Mouse (Mus musculus) limb, embryonic 13.5 days (tissue): ENCODE data around the gene Nfkbil1. TPM values are rescaled to one million over a fixed set of nuclear protein-coding genes. Genes with fewer than 3 reads are reported as not detected.
A peak's percentile ranks its signal among the peaks of the same experiment; 100 is the strongest.

Experiments used
- ATAC-seq: fragments of 200-750 bp; cut with Nextera tagmentation; 2 replicates; pipeline ENCODE4 v1.8.0; 2017; ENCODE audit warnings: low read depth, moderate number of reproducible peaks, moderate TSS enrichment; ENCODE audit not compliant: low FRiP score
- H3K27ac ChIP-seq: fragments of 300-500 bp; sonication (generic); 2 replicates; pipeline ENCODE4 v1.5.1; 2015; ENCODE audit warnings: inconsistent platforms, mild to moderate bottlenecking, moderate library complexity
- H3K27me3 ChIP-seq: fragments of 300-500 bp; sonication (generic); 2 replicates; pipeline ENCODE4 v1.6.1; 2015; ENCODE audit warnings: mild to moderate bottlenecking, inconsistent platforms
- H3K36me3 ChIP-seq: fragments of 300-500 bp; sonication (generic); 2 replicates; pipeline ENCODE4 v1.6.1; 2015; ENCODE audit warnings: inconsistent platforms, mild to moderate bottlenecking, moderate library complexity
- H3K4me1 ChIP-seq: fragments of 300-500 bp; sonication (generic); 2 replicates; pipeline ENCODE4 v1.6.1; 2015; ENCODE audit warnings: inconsistent platforms
- H3K4me2 ChIP-seq: fragments of 300-500 bp; sonication (generic); replicated peaks from 2 replicates; pipeline ENCODE4 v1.6.1; 2015; ENCODE audit warnings: inconsistent platforms, mild to moderate bottlenecking, moderate library complexity
- H3K4me3 ChIP-seq: fragments of 300-500 bp; sonication (generic); 2 replicates; pipeline ENCODE4 v1.5.1; 2015; ENCODE audit warnings: moderate library complexity, mild to moderate bottlenecking, inconsistent platforms
- H3K9ac ChIP-seq: fragments of 300-500 bp; sonication (generic); 2 replicates; pipeline ENCODE4 v1.6.1; 2015; ENCODE audit warnings: mild to moderate bottlenecking, inconsistent platforms
- H3K9me3 ChIP-seq: fragments of 300-500 bp; sonication (generic); 2 replicates; pipeline ENCODE4 v1.6.1; 2016; ENCODE audit warnings: inconsistent platforms
- WGBS: fragments of 180-500 bp; shearing (Covaris S2); methylation state at CpG from one replicate; pipeline ENCODE4 v1.1.7; 2015; 5-methylcytosine and 5-hydroxymethylcytosine counted together
- polyA plus RNA-seq: library from polyadenylated mRNA; unstranded; fragments of >200 nt; fragmentation: Nextera tagmentation; extraction: Ambion mirVana; gene quantifications from 2 replicates; pipeline ENCODE4 v1.2.1, GENCODE M21; 2015

Nfkbil1 gene
- polyA plus RNA-seq, 1 experiment from 2014 or later = 12.2 TPM

GRCm38 (mm10) chr17:35194844-35195630, 40.6 kb downstream of the Nfkbil1 start:
- H3K9me3 ChIP-seq = no peaks in the 10 kb centered on the region
- H3K4me3 ChIP-seq = peak overlapping the region; percentile 47
- peaks cover 61% of the 10 kb centered on the region for H3K27me3 ChIP-seq
- no peaks in the 10 kb centered on the region for H3K36me3 ChIP-seq
- WGBS = 40% methylated on average over 19 of the region's 19 CpGs
- H3K4me1 ChIP-seq = peaks cover 15% of the 10 kb centered on the region
- no peak overlapping the region for H3K27ac ChIP-seq
- peak overlapping the region; percentile 79 for H3K4me2 ChIP-seq
- H3K9ac ChIP-seq = peak overlapping the region; percentile 64
- ATAC-seq = no peak

GRCm38 (mm10) chr17:35193881-35194843, 41.4 kb downstream of the Nfkbil1 start, which contains the start of gene Ltb:
Ltb (plus strand) TSS chr17:35194439.
- ATAC-seq = no peak
- Histone ChIP-seq H3K4me3 (peak within 1 kb of the TSS; percentile 47), H3K4me1 (peaks cover 15% of the 10 kb centered on the region), H3K4me2 (peak within 1 kb of the TSS; percentile 79), H3K9me3 (no peaks in the 10 kb centered on the region), H3K27me3 (peaks cover 55% of the 10 kb centered on the region), H3K9ac (peak within 1 kb of the TSS; percentile 43; the same call in 1 of the 2 replicates), H3K36me3 (no peaks in the 10 kb centered on the region), H3K27ac (no peak within 1 kb of the TSS)
- 50% methylated on average over 24 of the region's 28 CpGs for WGBS

- Histone ChIP-seq H3K4me3 (no peak overlapping the region), H3K4me1 (peaks cover 15% of the 10 kb centered on the region), H3K36me3 (no peaks in the 10 kb centered on the region), H3K27ac (no peak overlapping the region), H3K9me3 (no peaks in the 10 kb centered on the region), H3K9ac (no peak overlapping the region), H3K27me3 (peaks cover 44% of the 10 kb centered on the region), H3K4me2 (no peak overlapping the region)
- WGBS = 84% methylated on average over 5 of the region's 5 CpGs
- ATAC-seq = no peak
Observed at GRCm38 (mm10) chr17:35192924-35193323, 42.7 kb downstream of the Nfkbil1 start.

- H3K27me3 ChIP-seq = peaks cover 35% of the 10 kb centered on the region
- H3K36me3 ChIP-seq = no peaks in the 10 kb centered on the region
- ATAC-seq = no peak
- H3K4me2 ChIP-seq = no peak overlapping the region
- peaks cover 16% of the 10 kb centered on the region for H3K4me1 ChIP-seq
- WGBS = 58% methylated on average over 2 of the region's 2 CpGs
- H3K4me3 ChIP-seq = no peak overlapping the region
- H3K27ac ChIP-seq = no peak overlapping the region
- H3K9me3 ChIP-seq = no peaks in the 10 kb centered on the region
- H3K9ac ChIP-seq = no peak overlapping the region
Observed at GRCm38 (mm10) chr17:35191723-35192122, 43.9 kb downstream of the Nfkbil1 start.

- no peak overlapping the region for H3K4me2 ChIP-seq
- H3K27ac ChIP-seq = no peak overlapping the region
- H3K9ac ChIP-seq = no peak overlapping the region
- no peaks in the 10 kb centered on the region for H3K36me3 ChIP-seq
- peaks cover 13% of the 10 kb centered on the region for H3K4me1 ChIP-seq
- no peaks in the 10 kb centered on the region for H3K9me3 ChIP-seq
- no peak overlapping the region for H3K4me3 ChIP-seq
- ATAC-seq = no peak
- WGBS = 72% methylated on average over 4 of the region's 4 CpGs
- peaks cover 19% of the 10 kb centered on the region for H3K27me3 ChIP-seq
Observed at GRCm38 (mm10) chr17:35190096-35190495, 45.5 kb downstream of the Nfkbil1 start.

GRCm38 (mm10) chr17:35189186-35189585, 46.4 kb downstream of the Nfkbil1 start:
- no peak for ATAC-seq

GRCm38 (mm10) chr17:35187959-35188610, 47.5 kb downstream of the Nfkbil1 start, which contains the start of gene Lst1:
Lst1 (minus strand) TSS chr17:35188439.
- H3K4me3 ChIP-seq = no peak within 1 kb of the TSS
- no peak for ATAC-seq
- peak within 1 kb of the TSS; percentile 22; the same call in 1 of the 2 replicates for H3K27ac ChIP-seq
- no peaks in the 10 kb centered on the region for H3K36me3 ChIP-seq
- WGBS = 72% methylated on average over 7 of the region's 7 CpGs
- H3K4me1 ChIP-seq = peaks cover 10% of the 10 kb centered on the region
- no peak within 1 kb of the TSS for H3K4me2 ChIP-seq
- H3K9me3 ChIP-seq = no peaks in the 10 kb centered on the region
- no peaks in the 10 kb centered on the region for H3K27me3 ChIP-seq
- no peak within 1 kb of the TSS for H3K9ac ChIP-seq

More at GRCm38 (mm10) chr17:35189186-35189585, 46.4 kb downstream of the Nfkbil1 start:
- H3K27ac ChIP-seq = no peak overlapping the region
- 62% methylated on average over 1 of the region's 1 CpGs for WGBS
- no peak overlapping the region for H3K9ac ChIP-seq
- peaks cover 10% of the 10 kb centered on the region for H3K27me3 ChIP-seq
- no peak overlapping the region for H3K4me2 ChIP-seq
- no peaks in the 10 kb centered on the region for H3K36me3 ChIP-seq
- no peak overlapping the region for H3K4me3 ChIP-seq
- H3K4me1 ChIP-seq = peaks cover 10% of the 10 kb centered on the region
- no peaks in the 10 kb centered on the region for H3K9me3 ChIP-seq

GRCm38 (mm10) chr17:35187345-35187744, 48.2 kb downstream of the Nfkbil1 start:
- no peaks in the 10 kb centered on the region for H3K36me3 ChIP-seq
- 66% methylated on average over 4 of the region's 4 CpGs for WGBS
- ATAC-seq = no peak
- H3K4me1 ChIP-seq = peaks cover 10% of the 10 kb centered on the region
- no peak overlapping the region for H3K4me3 ChIP-seq
- H3K9ac ChIP-seq = no peak overlapping the region
- no peak overlapping the region for H3K4me2 ChIP-seq
- no peaks in the 10 kb centered on the region for H3K9me3 ChIP-seq
- no peak overlapping the region; the same call in 1 of the 2 replicates for H3K27ac ChIP-seq
- no peaks in the 10 kb centered on the region for H3K27me3 ChIP-seq

GRCm38 (mm10) chr17:35186681-35187080, 48.9 kb downstream of the Nfkbil1 start:
- ATAC-seq = peak; percentile 76
- peak overlapping the region; percentile 64 for H3K4me2 ChIP-seq
- 3% methylated on average over 4 of the region's 4 CpGs for WGBS

GRCm38 (mm10) chr17:35185639-35186611, 49.7 kb downstream of the Nfkbil1 start:
- H3K4me1 ChIP-seq = peaks cover 10% of the 10 kb centered on the region
- no peaks in the 10 kb centered on the region for H3K27me3 ChIP-seq
- H3K4me3 ChIP-seq = peak overlapping the region; percentile 46
- WGBS = 3% methylated on average over 18 of the region's 18 CpGs
- no peaks in the 10 kb centered on the region for H3K36me3 ChIP-seq
- H3K9me3 ChIP-seq = no peaks in the 10 kb centered on the region
- H3K27ac ChIP-seq = peak overlapping the region; percentile 86
- peak; percentile 79 for ATAC-seq
- peak overlapping the region; percentile 64 for H3K4me2 ChIP-seq
- peak overlapping the region; percentile 51 for H3K9ac ChIP-seq

More at GRCm38 (mm10) chr17:35186681-35187080, 48.9 kb downstream of the Nfkbil1 start:
- Histone ChIP-seq H3K9me3 (no peaks in the 10 kb centered on the region), H3K4me3 (peak overlapping the region; percentile 46), H3K9ac (0 out of 2 replicates have a peak overlapping the region, but pooled peaks have one; percentile 51), H3K27me3 (no peaks in the 10 kb centered on the region), H3K4me1 (peaks cover 10% of the 10 kb centered on the region), H3K36me3 (no peaks in the 10 kb centered on the region), H3K27ac (peak overlapping the region; percentile 86)
